Mouse (Mus musculus) midbrain, embryonic 14.5 days (tissue): Measurements from ENCODE around the gene Aoc2. TPM values are rescaled to one million over a fixed set of nuclear protein-coding genes. Genes with fewer than 3 reads are reported as not detected.
"Not testable (repeated sequence)": the region's sequence is repeated elsewhere in the genome, so short reads cannot be mapped to it uniquely, and the experiment has no call there.

Experiments used
- ATAC-seq: fragments of 200-750 bp; cut with Nextera tagmentation; 2 replicates; pipeline ENCODE4 v1.8.0; 2017; ENCODE audit warnings: moderate number of reproducible peaks, moderate library complexity; ENCODE audit not compliant: low FRiP score, low TSS enrichment
- DNase-seq: peaks from one replicate; pipeline ENCODE4 v3.0.0-alpha.2; 2015
- H3K27ac ChIP-seq: fragments of 300-500 bp; sonication (generic); replicated peaks from 2 replicates; pipeline ENCODE4 v1.5.1; 2014; ENCODE audit warnings: mild to moderate bottlenecking, low read depth, low read length, moderate library complexity
- H3K27me3 ChIP-seq: fragments of 300-500 bp; sonication (generic); 2 replicates; pipeline ENCODE4 v1.6.1; 2014; ENCODE audit warnings: low read length, control low read depth, mixed read lengths; ENCODE audit not compliant: control insufficient read depth, insufficient read depth
- H3K36me3 ChIP-seq: fragments of 300-500 bp; sonication (generic); 2 replicates; pipeline ENCODE4 v1.6.1; 2014; ENCODE audit warnings: low read length, control low read depth; ENCODE audit not compliant: control insufficient read depth, insufficient read depth
- H3K4me1 ChIP-seq: fragments of 300-500 bp; sonication (generic); 2 replicates; pipeline ENCODE4 v1.6.1; 2014; ENCODE audit warnings: mild to moderate bottlenecking, antibody characterized with exemption, low read length, control low read depth; ENCODE audit not compliant: control insufficient read depth, insufficient read depth
- H3K4me2 ChIP-seq: fragments of 300-500 bp; sonication (generic); 2 replicates; pipeline ENCODE4 v1.6.1; 2014; ENCODE audit warnings: mild to moderate bottlenecking, low read length, moderate library complexity
- H3K4me3 ChIP-seq: fragments of 300-500 bp; sonication (generic); replicated peaks from 2 replicates; pipeline ENCODE4 v1.5.1; 2014; ENCODE audit warnings: low read depth, low read length
- H3K9ac ChIP-seq: fragments of 300-500 bp; sonication (generic); replicated peaks from 2 replicates; pipeline ENCODE4 v1.6.1; 2014; ENCODE audit warnings: mild to moderate bottlenecking, low read length, moderate library complexity
- H3K9me3 ChIP-seq: fragments of 300-500 bp; sonication (generic); 2 replicates; pipeline ENCODE4 v1.6.1; 2016; ENCODE audit warnings: low read length, control low read depth, mixed read lengths; ENCODE audit not compliant: control insufficient read depth
- WGBS: fragments of 180-500 bp; shearing (Covaris S2); extraction: QIAGEN DNeasy Blood & Tissue Kit; methylation state at CpG from one replicate; pipeline ENCODE4 v1.1.7; 2014; 5-methylcytosine and 5-hydroxymethylcytosine counted together
- polyA plus RNA-seq: library from polyadenylated mRNA; unstranded; fragments of >200 nt; fragmentation: Nextera tagmentation; extraction: Ambion mirVana; gene quantifications from 2 replicates; pipeline ENCODE4 v1.2.1, GENCODE M21; 2014

The Aoc2 gene
- polyA plus RNA-seq, 1 experiment from 2014 or later: 1.7 TPM

GRCm38 (mm10) chr11:101355916-101356315 lies 31.1 kb downstream of the Aoc2 start:
- Histone ChIP-seq H3K4me1 (no peaks in the 10 kb centered on the region), H3K27ac (no peak overlapping the region), H3K27me3 (no peaks in the 10 kb centered on the region), H3K9me3 (no peaks in the 10 kb centered on the region), H3K9ac (no peak overlapping the region), H3K4me3 (no peak overlapping the region), H3K36me3 (no peaks in the 10 kb centered on the region), H3K4me2 (no peak overlapping the region)
- no peak for ATAC-seq
- WGBS: 93% methylated on average over 2 of the region's 2 CpGs
- DNase-seq: no peak

- Histone ChIP-seq H3K4me3 (no peak overlapping the region), H3K4me1 (no peaks in the 10 kb centered on the region), H3K27me3 (no peaks in the 10 kb centered on the region), H3K9me3 (no peaks in the 10 kb centered on the region), H3K27ac (no peak overlapping the region), H3K36me3 (no peaks in the 10 kb centered on the region), H3K9ac (no peak overlapping the region), H3K4me2 (no peak overlapping the region)
- 88% methylated on average over 3 of the region's 3 CpGs for WGBS
- ATAC-seq: no peak
- no peak for DNase-seq
Measured at GRCm38 (mm10) chr11:101357505-101358182, 32.8 kb downstream of the Aoc2 start.

- DNase-seq (no peak), ATAC-seq (no peak)
- no peak overlapping the region for H3K4me3 ChIP-seq
- no peak overlapping the region for H3K27ac ChIP-seq
- H3K27me3 ChIP-seq: no peaks in the 10 kb centered on the region
- H3K4me1 ChIP-seq: no peaks in the 10 kb centered on the region
- H3K36me3 ChIP-seq: no peaks in the 10 kb centered on the region
- 77% methylated on average over 9 of the region's 9 CpGs for WGBS
- H3K4me2 ChIP-seq: no peak overlapping the region
- H3K9me3 ChIP-seq: no peaks in the 10 kb centered on the region
- H3K9ac ChIP-seq: no peak overlapping the region
Measured at GRCm38 (mm10) chr11:101359776-101360175, 34.9 kb downstream of the Aoc2 start.

GRCm38 (mm10) chr11:101360651-101361113 lies 35.8 kb downstream of the Aoc2 start:
- 75% methylated on average over 3 of the region's 3 CpGs for WGBS
- H3K9me3 ChIP-seq: no peaks in the 10 kb centered on the region
- no peaks in the 10 kb centered on the region for H3K4me1 ChIP-seq
- H3K4me2 ChIP-seq: no peak overlapping the region
- DNase-seq (no peak), ATAC-seq (no peak)
- H3K9ac ChIP-seq: no peak overlapping the region
- no peak overlapping the region for H3K27ac ChIP-seq
- no peaks in the 10 kb centered on the region for H3K36me3 ChIP-seq
- H3K4me3 ChIP-seq: no peak overlapping the region
- no peaks in the 10 kb centered on the region for H3K27me3 ChIP-seq

GRCm38 (mm10) chr11:101364531-101364931 lies 39.7 kb downstream of the Aoc2 start:
- ATAC-seq (no peak), DNase-seq (no peak)
- Histone ChIP-seq H3K9ac (no peak overlapping the region), H3K4me2 (no peak overlapping the region), H3K4me3 (no peak overlapping the region), H3K9me3 (no peaks in the 10 kb centered on the region), H3K27ac (no peak overlapping the region), H3K4me1 (no peaks in the 10 kb centered on the region), H3K36me3 (no peaks in the 10 kb centered on the region), H3K27me3 (no peaks in the 10 kb centered on the region)
- WGBS: 84% methylated on average over 5 of the region's 5 CpGs

- no peak for ATAC-seq
- H3K9ac ChIP-seq: no peak within 1 kb of the TSS
- 92% methylated on average over 8 of the region's 8 CpGs for WGBS
- no peaks in the 10 kb centered on the region for H3K36me3 ChIP-seq
- H3K27me3 ChIP-seq: no peaks in the 10 kb centered on the region
- H3K4me2 ChIP-seq: no peak within 1 kb of the TSS
- H3K4me3 ChIP-seq: no peak within 1 kb of the TSS
- H3K4me1 ChIP-seq: no peaks in the 10 kb centered on the region
- no peaks in the 10 kb centered on the region for H3K9me3 ChIP-seq
- no peak within 1 kb of the TSS for H3K27ac ChIP-seq
- DNase-seq: no peak
Measured at GRCm38 (mm10) chr11:101367326-101367935, 42.6 kb downstream of the Aoc2 start, which contains the start of gene G6pc. G6pc (plus strand) TSS chr11:101367561.

- ATAC-seq: no peak
- 80% methylated on average over 5 of the region's 5 CpGs for WGBS
- H3K9me3 ChIP-seq: no peaks in the 10 kb centered on the region
- DNase-seq: no peak
- H3K27ac ChIP-seq: no peak overlapping the region
- H3K36me3 ChIP-seq: no peaks in the 10 kb centered on the region
- H3K27me3 ChIP-seq: no peaks in the 10 kb centered on the region
- no peak overlapping the region for H3K4me3 ChIP-seq
- H3K4me2 ChIP-seq: no peak overlapping the region
- no peaks in the 10 kb centered on the region for H3K4me1 ChIP-seq
- H3K9ac ChIP-seq: no peak overlapping the region
Measured at GRCm38 (mm10) chr11:101370141-101370540, 45.3 kb downstream of the Aoc2 start.

GRCm38 (mm10) chr11:101374421-101374938 lies 49.6 kb downstream of the Aoc2 start:
- Histone ChIP-seq H3K4me3 (no peak overlapping the region), H3K4me1 (no peaks in the 10 kb centered on the region), H3K9me3 (no peaks in the 10 kb centered on the region), H3K36me3 (no peaks in the 10 kb centered on the region), H3K27me3 (no peaks in the 10 kb centered on the region), H3K9ac (no peak overlapping the region), H3K27ac (no peak overlapping the region), H3K4me2 (no peak overlapping the region)
- ATAC-seq (no peak), DNase-seq (no peak)
- 75% methylated on average over 7 of the region's 7 CpGs for WGBS

- ATAC-seq: not testable (repeated sequence)
Measured at GRCm38 (mm10) chr11:101378196-101378595, 53.3 kb downstream of the Aoc2 start.

More at GRCm38 (mm10) chr11:101378196-101378595, 53.3 kb downstream of the Aoc2 start:
- not testable (repeated sequence) for H3K9me3 ChIP-seq, H3K36me3 ChIP-seq, H3K4me1 ChIP-seq, H3K27me3 ChIP-seq, H3K4me3 ChIP-seq, H3K9ac ChIP-seq, H3K4me2 ChIP-seq, DNase-seq, H3K27ac ChIP-seq
- 91% methylated on average over 8 of the region's 8 CpGs for WGBS
